Mouse (Mus musculus) neural tube, embryonic 15.5 days (tissue): ENCODE results near the gene Nmral1. TPM values are rescaled to one million over a fixed set of nuclear protein-coding genes. Genes with fewer than 3 reads are reported as not detected.
"Not testable (repeated sequence)": the region's sequence is repeated elsewhere in the genome, so short reads cannot be mapped to it uniquely, and the experiment has no call there.

ENCODE experiments used
- ATAC-seq: fragments of 200-750 bp; cut with Nextera tagmentation; 2 replicates; pipeline ENCODE4 v1.8.0; 2017; ENCODE audit warnings: mild to moderate bottlenecking, moderate TSS enrichment, moderate library complexity; ENCODE audit not compliant: low FRiP score
- H3K27ac ChIP-seq: fragments of 300-500 bp; sonication (generic); replicated peaks from 2 replicates; pipeline ENCODE4 v1.5.1; 2015; ENCODE audit warnings: mild to moderate bottlenecking, inconsistent platforms
- H3K27me3 ChIP-seq: fragments of 300-500 bp; sonication (generic); replicated peaks from 2 replicates; pipeline ENCODE4 v1.6.1; 2015; ENCODE audit warnings: inconsistent platforms
- H3K36me3 ChIP-seq: fragments of 300-500 bp; sonication (generic); 2 replicates; pipeline ENCODE4 v1.6.1; 2015; ENCODE audit warnings: inconsistent platforms
- H3K4me1 ChIP-seq: fragments of 300-500 bp; sonication (generic); 2 replicates; pipeline ENCODE4 v1.6.1; 2015; ENCODE audit warnings: inconsistent platforms
- H3K4me2 ChIP-seq: fragments of 300-500 bp; sonication (generic); 2 replicates; pipeline ENCODE4 v1.6.1; 2015; ENCODE audit warnings: inconsistent platforms, mild to moderate bottlenecking, moderate library complexity
- H3K4me3 ChIP-seq: fragments of 300-500 bp; sonication (generic); replicated peaks from 2 replicates; pipeline ENCODE4 v1.5.1; 2015; ENCODE audit warnings: mild to moderate bottlenecking, inconsistent platforms
- H3K9ac ChIP-seq: fragments of 300-500 bp; sonication (generic); replicated peaks from 2 replicates; pipeline ENCODE4 v1.6.1; 2015; ENCODE audit warnings: mild to moderate bottlenecking, inconsistent platforms
- H3K9me3 ChIP-seq: fragments of 300-500 bp; sonication (generic); replicated peaks from 2 replicates; pipeline ENCODE4 v1.6.1; 2016; ENCODE audit warnings: inconsistent platforms
- WGBS: fragments of 180-500 bp; shearing (Covaris S2); methylation state at CpG from one replicate; pipeline ENCODE4 v1.1.7; 2015; ENCODE audit warnings: mixed read lengths; 5-methylcytosine and 5-hydroxymethylcytosine counted together
- polyA plus RNA-seq: library from polyadenylated mRNA; unstranded; fragments of >200 nt; fragmentation: Nextera tagmentation; extraction: Ambion mirVana; gene quantifications from 2 replicates; pipeline ENCODE4 v1.2.1, GENCODE M21; 2015

Nmral1 gene
- 50.8 and 51.4 TPM in 2 replicates for polyA plus RNA-seq

DNA sequence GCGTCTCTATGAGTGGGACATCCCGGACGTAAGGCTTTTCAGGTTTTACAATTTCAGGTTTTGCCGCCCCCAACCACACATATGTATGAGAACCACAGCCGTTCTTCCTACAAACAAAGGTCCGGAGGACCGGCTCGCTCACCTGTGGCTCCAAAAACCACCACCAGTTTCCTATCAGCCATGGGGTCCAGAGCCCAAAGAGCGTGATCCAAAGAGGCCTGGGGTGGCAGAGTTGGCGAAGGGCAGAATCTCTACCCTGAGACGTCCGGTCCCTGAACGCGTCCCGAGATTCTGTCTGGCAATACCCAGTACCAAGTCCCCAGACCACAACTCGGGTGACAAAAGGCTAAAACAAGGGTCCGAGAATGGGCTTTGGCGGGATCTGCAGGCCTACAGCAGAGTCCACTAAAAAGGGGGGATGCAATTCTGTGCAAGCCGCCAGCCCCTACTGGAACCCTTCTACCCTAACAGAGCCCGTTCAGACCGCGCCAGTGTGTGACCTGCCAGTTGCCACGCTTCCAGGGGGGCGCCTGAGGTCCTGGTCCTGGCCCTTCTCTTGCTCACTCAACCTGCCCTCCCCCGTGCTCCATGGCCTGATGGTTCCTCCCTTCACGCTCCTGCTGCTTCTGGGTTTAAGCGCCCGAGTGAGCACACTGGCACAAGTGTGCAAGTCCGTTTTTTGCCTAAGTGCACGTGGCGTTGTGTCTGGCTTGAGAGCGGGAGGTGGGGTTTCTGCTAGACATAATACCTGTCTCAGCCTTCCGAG lies at the start of gene Nmral1:
TSS of gene Nmral1 (minus strand) at position 604 of the 766 bp plus-strand sequence.
- peak within 1 kb of the TSS; percentile 89 for H3K27ac ChIP-seq
- peaks cover 14% of the 10 kb centered on the region for H3K4me1 ChIP-seq
- 11% methylated on average over 33 of the region's 33 CpGs for WGBS
- peak within 1 kb of the TSS; percentile 68 for H3K4me3 ChIP-seq
- peak; percentile 92 for ATAC-seq
- H3K4me2 ChIP-seq, result peak within 1 kb of the TSS; percentile 89
- peak within 1 kb of the TSS; percentile 67 for H3K9ac ChIP-seq
- no peaks in the 10 kb centered on the region for H3K9me3 ChIP-seq
- peaks cover 21% of the 10 kb centered on the region for H3K36me3 ChIP-seq
- H3K27me3 ChIP-seq, result no peaks in the 10 kb centered on the region

DNA sequence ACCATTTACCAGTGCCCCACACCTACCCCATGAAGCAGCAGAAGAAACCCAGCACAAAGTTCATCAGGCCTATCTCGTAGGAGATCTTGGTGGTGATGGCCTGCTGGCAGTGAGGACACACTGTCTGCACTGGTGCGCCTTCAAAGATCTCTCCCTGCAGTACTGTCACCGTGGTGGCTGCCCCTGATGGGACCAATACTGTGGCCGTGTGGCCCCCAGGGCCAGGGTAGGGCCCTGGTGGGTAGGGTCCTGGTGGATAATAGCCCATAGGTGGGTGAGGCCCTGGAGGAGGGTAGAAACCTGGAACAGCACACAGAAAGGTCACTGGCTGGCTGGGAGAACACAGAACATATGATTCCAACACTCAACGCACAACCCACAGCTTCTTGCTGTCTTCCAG lies 49.6 kb upstream of the Nmral1 start:
- WGBS, result 98% methylated on average over 5 of the region's 5 CpGs
- Histone ChIP-seq H3K27me3 (no peaks in the 10 kb centered on the region), H3K4me2 (no peak overlapping the region), H3K4me1 (peaks cover 14% of the 10 kb centered on the region), H3K9me3 (no peaks in the 10 kb centered on the region), H3K36me3 (peaks cover 67% of the 10 kb centered on the region), H3K9ac (no peak overlapping the region), H3K27ac (no peak overlapping the region), H3K4me3 (no peak overlapping the region)
- no peak for ATAC-seq

DNA sequence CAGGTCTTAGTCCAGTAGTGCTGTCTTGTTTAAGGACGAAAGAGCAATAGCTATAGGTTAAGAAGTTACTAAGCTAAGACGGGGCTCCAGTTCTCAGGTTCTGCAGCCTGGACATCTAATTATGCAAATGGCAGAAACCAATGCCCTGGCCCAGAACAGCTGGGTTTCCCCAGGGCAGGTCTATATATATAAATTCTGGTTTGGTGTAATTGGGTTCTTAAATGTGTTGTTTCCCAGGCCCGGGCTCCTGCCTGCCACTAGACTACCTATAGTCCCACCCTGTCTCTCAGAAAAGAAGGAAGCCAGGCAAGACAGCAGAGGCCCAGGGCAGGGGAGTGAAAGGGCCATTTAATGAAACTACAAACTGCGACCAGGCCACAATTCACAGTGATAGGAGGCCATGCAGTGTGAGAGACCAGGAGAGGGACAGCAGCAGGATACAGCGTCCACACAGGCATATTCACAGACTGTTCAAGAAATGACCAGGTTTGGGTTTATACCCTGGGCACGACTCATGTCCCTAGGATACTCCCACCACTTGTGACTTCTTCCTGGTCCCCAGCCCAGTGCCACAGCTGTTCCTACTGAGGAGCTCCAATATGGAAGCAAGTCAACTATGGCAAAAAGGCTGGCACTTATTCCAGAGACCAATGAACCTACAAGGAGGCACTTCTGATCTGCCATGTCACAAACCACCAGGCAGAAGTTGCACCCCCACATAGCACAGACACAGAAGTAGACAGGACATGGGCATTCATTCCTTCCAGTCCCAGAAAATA lies 48.0 kb upstream of the Nmral1 start:
- peaks cover 2% of the 10 kb centered on the region; the same call in 1 of the 2 replicates for H3K4me1 ChIP-seq
- ATAC-seq, result no peak
- H3K36me3 ChIP-seq, result peaks cover 75% of the 10 kb centered on the region
- no peak overlapping the region for H3K9ac ChIP-seq
- WGBS, result 84% methylated on average over 6 of the region's 6 CpGs
- no peaks in the 10 kb centered on the region for H3K9me3 ChIP-seq
- H3K27ac ChIP-seq, result no peak overlapping the region
- H3K27me3 ChIP-seq, result no peaks in the 10 kb centered on the region
- no peak overlapping the region for H3K4me3 ChIP-seq
- H3K4me2 ChIP-seq, result no peak overlapping the region

DNA sequence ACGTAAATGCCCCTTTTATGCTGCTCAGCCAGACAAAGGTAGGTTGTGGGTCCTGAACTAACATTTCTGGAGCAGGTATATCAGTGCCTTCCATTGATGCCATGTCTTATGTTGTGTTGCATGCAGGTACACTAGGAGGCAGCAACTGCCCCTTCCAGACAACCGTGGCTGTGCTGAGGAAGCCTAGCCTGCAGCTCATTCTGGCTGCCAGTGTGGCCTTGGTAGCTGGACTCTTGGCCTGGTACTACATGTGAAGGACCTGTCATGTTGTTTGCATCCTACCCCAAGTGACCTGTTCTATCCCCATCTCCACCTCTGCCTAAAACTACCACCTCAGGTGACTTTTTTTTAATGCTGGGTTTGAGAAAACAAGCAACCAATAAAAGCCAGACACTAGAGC lies 46.7 kb upstream of the Nmral1 start:
- Histone ChIP-seq H3K4me2 (no peak overlapping the region), H3K36me3 (peaks cover 71% of the 10 kb centered on the region), H3K27ac (no peak overlapping the region), H3K9me3 (no peaks in the 10 kb centered on the region), H3K9ac (no peak overlapping the region), H3K4me3 (no peak overlapping the region), H3K4me1 (0 out of 2 replicates have a peak, but pooled peaks cover 2% of the 10 kb centered on the region), H3K27me3 (no peaks in the 10 kb centered on the region)
- no peak for ATAC-seq
- 93% methylated on average over 2 of the region's 2 CpGs for WGBS

DNA sequence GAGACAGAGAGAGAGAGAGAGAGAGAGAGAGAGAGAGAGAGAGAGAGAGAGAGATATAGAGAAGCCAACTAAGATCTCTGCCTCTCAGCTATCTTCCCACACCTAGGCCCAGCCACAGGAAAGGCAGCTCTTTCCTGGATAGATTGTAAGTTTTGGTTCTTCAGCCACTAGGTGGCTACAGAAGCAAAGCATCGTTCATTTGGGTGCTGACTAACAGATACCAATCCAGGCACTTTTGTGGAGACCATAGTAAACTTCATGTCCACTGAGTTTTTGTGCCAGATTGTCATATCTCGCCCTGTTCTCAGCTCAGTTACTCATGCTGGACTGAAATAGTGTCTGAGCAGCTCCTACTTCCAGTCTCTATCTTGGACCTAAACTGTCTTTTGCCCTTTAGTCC lies 44.1 kb upstream of the Nmral1 start:
- H3K4me2 ChIP-seq, result no peak overlapping the region
- 0 out of 2 replicates have a peak, but pooled peaks cover 2% of the 10 kb centered on the region for H3K4me1 ChIP-seq
- no peak overlapping the region; the same call in 1 of the 2 replicates for H3K27ac ChIP-seq
- ATAC-seq, result no peak; the same call in 1 of the 2 replicates
- no peaks in the 10 kb centered on the region for H3K27me3 ChIP-seq
- peaks cover 48% of the 10 kb centered on the region for H3K36me3 ChIP-seq
- H3K9ac ChIP-seq, result no peak overlapping the region
- no peaks in the 10 kb centered on the region for H3K9me3 ChIP-seq
- H3K4me3 ChIP-seq, result no peak overlapping the region
- 41% methylated on average over 2 of the region's 2 CpGs for WGBS

DNA sequence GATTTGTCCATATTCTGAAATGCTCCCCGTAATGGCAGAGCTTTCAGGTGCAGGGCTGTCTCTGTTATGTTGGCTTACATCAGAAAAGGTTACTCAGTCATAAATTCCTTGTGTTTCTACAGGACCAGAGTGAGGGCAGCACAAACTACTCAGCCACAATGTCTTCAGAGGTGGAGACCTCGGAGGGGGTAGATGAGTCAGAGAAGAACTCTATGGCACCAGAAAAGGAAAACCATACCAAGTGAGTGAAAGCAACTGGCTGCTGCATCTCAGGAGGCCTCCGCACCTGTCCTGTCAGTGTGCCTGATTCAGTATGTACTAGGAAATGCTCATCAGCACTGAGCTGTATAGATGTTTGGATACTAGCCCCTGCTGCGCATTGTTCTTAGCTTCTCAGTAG lies 43.3 kb upstream of the Nmral1 start:
- no peaks in the 10 kb centered on the region for H3K9me3 ChIP-seq
- H3K4me3 ChIP-seq, result no peak overlapping the region
- WGBS, result 95% methylated on average over 4 of the region's 4 CpGs
- H3K27ac ChIP-seq, result no peak overlapping the region
- H3K27me3 ChIP-seq, result no peaks in the 10 kb centered on the region
- H3K9ac ChIP-seq, result no peak overlapping the region
- H3K4me2 ChIP-seq, result no peak overlapping the region
- H3K4me1 ChIP-seq, result peaks cover 6% of the 10 kb centered on the region
- H3K36me3 ChIP-seq, result peaks cover 40% of the 10 kb centered on the region
- ATAC-seq, result no peak

DNA sequence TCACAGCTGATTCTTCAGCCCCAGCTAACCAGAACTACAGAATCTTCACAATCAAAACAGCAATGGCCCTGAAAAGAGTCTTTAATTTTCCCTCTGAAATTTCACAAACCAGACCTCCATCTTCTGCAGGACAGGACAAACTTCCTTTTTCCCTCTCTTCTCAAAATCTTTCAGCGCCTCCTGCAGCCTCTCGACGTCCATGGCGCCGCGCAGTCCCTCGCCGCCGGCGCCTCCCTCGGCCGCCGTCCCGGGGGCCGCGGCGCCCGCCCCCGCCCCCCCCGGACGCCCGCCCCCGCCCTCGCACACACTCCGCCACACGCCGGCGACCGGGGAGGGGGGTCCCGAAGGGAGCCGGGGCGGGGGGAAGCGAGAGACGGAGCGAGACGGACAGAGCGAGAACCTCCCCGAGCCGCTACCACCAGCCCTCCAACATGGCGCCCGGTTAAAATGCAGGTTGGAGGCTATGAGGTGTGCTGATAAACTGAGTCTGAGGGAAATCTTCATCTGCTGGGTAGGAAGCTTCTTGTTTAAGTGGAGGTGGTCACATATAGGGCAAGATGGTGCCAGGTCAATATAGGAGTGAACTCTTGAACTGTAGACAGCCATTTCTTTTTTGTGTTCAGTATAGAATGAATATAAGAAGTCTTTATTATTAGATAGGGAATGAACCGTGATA lies 37.6 kb upstream of the Nmral1 start:
- H3K27me3 ChIP-seq, H3K9me3 ChIP-seq, H3K36me3 ChIP-seq: not testable (repeated sequence)
- Histone ChIP-seq H3K27ac (peak overlapping the region; percentile 80), H3K4me3 (peak overlapping the region; percentile 44), H3K4me2 (peak overlapping the region; percentile 52), H3K9ac (peak overlapping the region; percentile 42), H3K4me1 (peaks cover 17% of the 10 kb centered on the region)
- 3% methylated on average over 34 of the region's 42 CpGs for WGBS
- peak; percentile 85 for ATAC-seq

DNA sequence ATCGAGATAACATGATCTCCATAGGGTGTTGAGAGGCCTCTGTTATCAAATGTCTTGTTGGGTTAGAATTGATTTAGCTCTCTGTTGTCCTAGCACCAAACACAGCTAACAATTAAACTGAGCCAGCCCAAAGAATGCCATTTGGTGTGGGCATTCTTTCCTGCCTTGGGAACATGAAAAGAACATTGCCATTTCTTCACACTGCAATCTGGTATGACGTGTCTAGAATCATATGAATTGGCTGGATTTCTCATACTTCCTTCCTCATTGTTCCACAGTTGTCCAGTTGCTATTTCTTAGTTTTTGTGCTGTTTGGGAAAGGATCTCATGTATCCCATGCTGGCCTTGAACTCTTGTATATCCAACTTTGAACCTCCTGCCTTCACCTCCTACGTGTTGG lies 34.9 kb upstream of the Nmral1 start:
- peaks cover 15% of the 10 kb centered on the region for H3K4me1 ChIP-seq
- H3K36me3 ChIP-seq, result no peaks in the 10 kb centered on the region
- H3K4me3 ChIP-seq, result no peak overlapping the region
- no peaks in the 10 kb centered on the region for H3K9me3 ChIP-seq
- H3K4me2 ChIP-seq, result no peak overlapping the region
- no peak overlapping the region for H3K9ac ChIP-seq
- 91% methylated on average over 3 of the region's 3 CpGs for WGBS
- no peak overlapping the region for H3K27ac ChIP-seq
- ATAC-seq, result no peak
- H3K27me3 ChIP-seq, result no peaks in the 10 kb centered on the region

DNA sequence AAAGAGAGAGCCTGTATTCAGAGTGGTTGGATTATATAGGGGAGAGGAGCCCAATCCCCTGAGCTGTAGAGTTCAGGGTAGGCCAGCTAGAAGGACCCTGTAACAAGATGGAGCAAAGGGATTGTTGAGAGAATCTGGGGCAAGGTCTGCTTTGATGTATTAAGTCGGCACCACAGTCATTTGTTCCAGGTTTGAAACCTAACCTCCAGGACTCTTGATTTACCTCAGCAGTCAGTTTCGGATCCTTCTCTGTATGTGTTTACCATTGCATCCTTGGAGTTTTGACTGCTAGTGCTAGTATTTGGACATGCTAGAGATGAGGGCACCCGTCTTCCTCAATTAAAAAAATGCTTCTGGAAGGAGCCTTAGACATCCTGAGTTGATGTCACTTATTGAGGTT lies 33.0 kb upstream of the Nmral1 start:
- no peak overlapping the region for H3K9ac ChIP-seq
- ATAC-seq, result no peak
- no peaks in the 10 kb centered on the region for H3K36me3 ChIP-seq
- WGBS, result 95% methylated on average over 3 of the region's 3 CpGs
- H3K27ac ChIP-seq, result no peak overlapping the region
- H3K4me2 ChIP-seq, result no peak overlapping the region
- no peaks in the 10 kb centered on the region for H3K9me3 ChIP-seq
- H3K27me3 ChIP-seq, result no peaks in the 10 kb centered on the region
- peaks cover 8% of the 10 kb centered on the region for H3K4me1 ChIP-seq
- no peak overlapping the region for H3K4me3 ChIP-seq

DNA sequence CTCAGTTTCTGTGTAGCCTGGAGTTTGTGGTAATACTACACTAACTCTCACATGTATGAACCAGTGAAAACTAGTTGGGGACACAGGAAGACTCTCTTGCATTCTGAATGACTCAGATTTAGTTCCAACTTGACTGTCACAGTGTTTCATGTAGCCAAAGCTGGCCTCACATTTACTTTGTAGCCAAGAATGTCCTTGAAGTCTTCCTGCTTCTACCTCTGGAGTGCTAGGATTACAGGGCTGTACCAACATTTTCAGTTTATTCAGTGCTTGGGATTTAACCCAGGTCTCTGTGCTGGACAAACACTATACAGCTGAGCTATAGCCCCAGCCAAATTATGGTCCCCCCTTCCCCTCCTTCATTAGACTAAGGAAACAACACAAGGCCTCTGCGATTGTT lies 23.0 kb upstream of the Nmral1 start:
- no peaks in the 10 kb centered on the region for H3K36me3 ChIP-seq
- no peak overlapping the region for H3K4me3 ChIP-seq
- ATAC-seq, result no peak
- no peaks in the 10 kb centered on the region for H3K4me1 ChIP-seq
- no peaks in the 10 kb centered on the region; the same call in 1 of the 2 replicates for H3K9me3 ChIP-seq
- no peaks in the 10 kb centered on the region for H3K27me3 ChIP-seq
- H3K27ac ChIP-seq, result no peak overlapping the region
- no peak overlapping the region for H3K4me2 ChIP-seq
- WGBS, result 100% methylated on average over 1 of the region's 1 CpGs
- H3K9ac ChIP-seq, result no peak overlapping the region

DNA sequence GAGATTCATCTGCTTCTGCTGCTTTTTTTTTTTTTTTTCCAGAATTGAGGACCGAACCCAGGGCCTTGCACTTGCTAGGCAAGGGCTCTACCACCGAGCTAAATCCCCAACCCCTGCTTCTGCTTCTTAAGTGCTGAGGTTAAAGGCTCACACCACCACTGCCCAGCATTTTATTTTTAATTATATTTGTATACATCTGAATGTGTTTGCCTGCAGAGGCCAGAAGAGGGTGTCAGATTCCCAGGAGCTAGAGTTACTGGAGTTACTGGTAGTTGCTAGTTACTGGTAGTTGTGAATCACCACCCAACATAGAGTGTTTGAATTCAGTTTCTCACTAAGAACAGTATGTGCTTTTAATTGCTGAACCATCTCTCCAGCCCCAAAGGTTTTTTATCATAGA lies 20.8 kb upstream of the Nmral1 start:
- no peaks in the 10 kb centered on the region; the same call in 1 of the 2 replicates for H3K4me1 ChIP-seq
- ATAC-seq, result no peak
- no peaks in the 10 kb centered on the region; the same call in 1 of the 2 replicates for H3K9me3 ChIP-seq
- H3K27me3 ChIP-seq, result no peaks in the 10 kb centered on the region
- 95% methylated on average over 2 of the region's 2 CpGs for WGBS
- H3K9ac ChIP-seq, result no peak overlapping the region
- no peak overlapping the region for H3K27ac ChIP-seq
- H3K36me3 ChIP-seq, result no peaks in the 10 kb centered on the region
- H3K4me3 ChIP-seq, result no peak overlapping the region
- H3K4me2 ChIP-seq, result no peak overlapping the region
